21 mouse cellular contexts compared by ENCODE assay signal in the genomic region with DNA sequence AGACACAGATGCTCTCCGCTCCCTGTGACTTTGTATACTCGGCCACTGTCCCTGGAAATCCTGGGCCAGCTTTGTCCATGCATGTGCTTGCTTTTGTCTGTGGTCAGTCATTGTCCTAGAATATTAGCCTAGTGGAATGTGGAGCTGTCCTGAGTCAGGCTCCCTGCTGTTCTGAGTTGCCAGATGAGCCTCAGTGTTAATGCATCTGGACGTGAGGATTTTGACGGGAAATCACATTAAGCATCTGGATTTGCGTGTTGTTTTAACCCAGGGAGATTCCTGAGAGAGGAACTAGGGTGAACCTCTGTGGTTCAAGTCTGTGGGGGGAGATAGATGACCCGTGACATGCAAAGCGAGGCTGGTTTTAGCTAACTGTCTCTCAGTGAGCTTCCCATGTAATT. TPM values are rescaled to one million over a fixed set of nuclear protein-coding genes. Genes with fewer than 3 reads are reported as not detected.
DNase-seq lines count a peak whose midpoint lies in the region; ATAC-seq and TF ChIP-seq lines count a peak whose summit lies in the region.
"Had no signal": no experiment of that assay in that cellular context is flagged by ENCODE, and none has a peak within 500 bp of the region (broad histone marks: within the 10 kb centered on the region; RNA-seq: fewer than 3 reads in every experiment).

No protein-coding gene starts in this region.

- intact Hi-C loops in heart, adult 2 months (cut with DNase I) = no loop called here

- WGBS in midbrain, embryonic 11.5 days = 22% methylated on average over 7 of the region's 7 CpGs
- WGBS in midbrain, embryonic 15.5 days = 22% methylated on average over 7 of the region's 7 CpGs
- 52% methylated on average over 7 of the region's 7 CpGs for WGBS in heart, adult 2 months

- no peaks in the 10 kb centered on the region for H3K9me3 ChIP-seq in midbrain, embryonic 11.5 days (ENCODE audit: control insufficient read depth, low read length)
- H3K9me3 ChIP-seq in midbrain, embryonic 15.5 days = no peaks in the 10 kb centered on the region
- H3K9me3 ChIP-seq: forebrain, embryonic 12.5 days; heart, embryonic 13.5 days; liver, embryonic 15.5 days; megakaryocyte, embryonic 14.5 days had no signal

- no peak for TF ChIP-seq POLR2A in heart, adult 2 months (IDR thresholded peaks at IDR 0.05; ENCODE audit: insufficient read depth, low read depth, low read length)

- H3K4me3 ChIP-seq in midbrain, embryonic 11.5 days (ENCODE audit: low read depth, low read length) = no peak overlapping the region
- H3K4me3 ChIP-seq in midbrain, embryonic 15.5 days = no peak overlapping the region
- H3K4me3 ChIP-seq in heart, adult 2 months = no peak overlapping the region
- H3K4me3 ChIP-seq: forebrain, embryonic 12.5 days; heart, embryonic 13.5 days; liver, embryonic 15.5 days; megakaryocyte, embryonic 14.5 days had no signal

- no peaks in the 10 kb centered on the region for H3K36me3 ChIP-seq in midbrain, embryonic 11.5 days (ENCODE audit: control insufficient read depth, insufficient read depth, low read length)
- no peaks in the 10 kb centered on the region for H3K36me3 ChIP-seq in midbrain, embryonic 15.5 days (replicated peaks)
- H3K36me3 ChIP-seq in splenic B cell, adult 2 months (ENCODE audit: control insufficient read depth, insufficient read depth, low read length, poor library complexity, severe bottlenecking) = no peaks in the 10 kb centered on the region
- peaks cover 3% of the 10 kb centered on the region; the same call in 1 of the 2 replicates for H3K36me3 ChIP-seq in heart, adult 2 months (ENCODE audit: control insufficient read depth, insufficient read depth, low read length)
- H3K36me3 ChIP-seq: forebrain, embryonic 12.5 days; liver, embryonic 15.5 days had no signal

- no peaks in the 10 kb centered on the region for H3K79me2 ChIP-seq in heart, adult 2 months (replicated peaks; ENCODE audit: control insufficient read depth, insufficient read depth, low read length)

- no peak overlapping the region for H3K9ac ChIP-seq in midbrain, embryonic 11.5 days (ENCODE audit: low read length)
- H3K9ac ChIP-seq in midbrain, embryonic 15.5 days = no peak overlapping the region
- no peak overlapping the region for H3K9ac ChIP-seq in heart, adult 2 months (ENCODE audit: low read depth, low read length)
- H3K9ac ChIP-seq: forebrain, embryonic 12.5 days; heart, embryonic 13.5 days; liver, embryonic 15.5 days had no signal

- no peak for TF ChIP-seq EP300 in heart, adult 2 months (IDR thresholded peaks at IDR 0.05; ENCODE audit: insufficient read depth, low read depth, low read length)

- DNase-seq in midbrain, embryonic 11.5 days (ENCODE audit: low spot score, missing footprints) = peak; percentile 86
- DNase-seq in Muller cell, postnatal 12 days (ENCODE audit: inconsistent ontology term) = peak; percentile 70
- peak; percentile 32 for DNase-seq in embryo, embryonic 11 days
- peak; percentile 62 for DNase-seq in splenic B cell, adult 2 months (ENCODE audit: low read depth, low spot score)
- DNase-seq in frontal cortex, postnatal 10 days (ENCODE audit: low spot score in 2 of 2) = no peak
- DNase-seq in heart, adult 2 months = no peak
- DNase-seq: adrenal gland, postnatal 10 days; cerebellum, adult 11-12 months; cerebellum, postnatal 36 days; heart, postnatal 36 days; kidney, adult 11 months; kidney, postnatal 25 days; lung, postnatal 10 days; right cerebral cortex, postnatal 25 days; thymus, adult 18-20 months had no signal

- peaks cover 9% of the 10 kb centered on the region for H3K4me1 ChIP-seq in midbrain, embryonic 11.5 days (ENCODE audit: control insufficient read depth, insufficient read depth, low read length)
- peaks cover 3% of the 10 kb centered on the region; the same call in 1 of the 2 replicates for H3K4me1 ChIP-seq in midbrain, embryonic 15.5 days
- peaks cover 5% of the 10 kb centered on the region for H3K4me1 ChIP-seq in heart, adult 2 months (ENCODE audit: control insufficient read depth, insufficient read depth, low read length)
- H3K4me1 ChIP-seq: liver, embryonic 15.5 days; megakaryocyte, embryonic 14.5 days had no signal

- no peak overlapping the region for H3K4me2 ChIP-seq in midbrain, embryonic 11.5 days
- H3K4me2 ChIP-seq in midbrain, embryonic 15.5 days = no peak overlapping the region
- H3K4me2 ChIP-seq: forebrain, embryonic 12.5 days; heart, embryonic 13.5 days; liver, embryonic 15.5 days had no signal

- H3K27ac ChIP-seq in midbrain, embryonic 11.5 days (ENCODE audit: low read depth, low read length) = no peak overlapping the region
- no peak overlapping the region for H3K27ac ChIP-seq in midbrain, embryonic 15.5 days
- no peak overlapping the region for H3K27ac ChIP-seq in heart, adult 2 months
- H3K27ac ChIP-seq: forebrain, embryonic 12.5 days; heart, embryonic 13.5 days; liver, embryonic 15.5 days had no signal

- H3K27me3 ChIP-seq in midbrain, embryonic 11.5 days (ENCODE audit: control insufficient read depth, insufficient read depth, low read length) = no peaks in the 10 kb centered on the region
- no peaks in the 10 kb centered on the region for H3K27me3 ChIP-seq in midbrain, embryonic 15.5 days (replicated peaks)
- H3K27me3 ChIP-seq in splenic B cell, adult 2 months (ENCODE audit: control insufficient read depth, insufficient read depth, low read length, poor library complexity, severe bottlenecking) = no peaks in the 10 kb centered on the region
- no peaks in the 10 kb centered on the region for H3K27me3 ChIP-seq in heart, adult 2 months (ENCODE audit: control insufficient read depth, insufficient read depth, low read length)
- H3K27me3 ChIP-seq: forebrain, embryonic 12.5 days; heart, embryonic 13.5 days; liver, embryonic 15.5 days had no signal

- ATAC-seq in midbrain, embryonic 11.5 days (ENCODE audit: low FRiP score) = no peak
- no peak for ATAC-seq in midbrain, embryonic 15.5 days (replicated peaks)
- ATAC-seq: hindbrain, embryonic 16.5 days had no signal

- no peak for TF ChIP-seq CTCF in heart, adult 2 months (IDR thresholded peaks at IDR 0.05)

RNA-seq across cellular contexts. Expression of a gene that starts 47.0 kb away (rescaled TPM):
- 42.7 and 44.2 TPM in 2 replicates for polyA plus RNA-seq in midbrain, embryonic 11.5 days (2014; fragmentation: Nextera tagmentation; extraction: Ambion mirVana)
- 38.6 and 42.2 TPM in 2 replicates for polyA plus RNA-seq in midbrain, embryonic 15.5 days (2015; fragmentation: Nextera tagmentation; extraction: Ambion mirVana)
- 10 to 100 TPM; 55.5 to 59.9 TPM for total RNA-seq in heart, adult 2 months (2021)
- 62.5 and 99.5 TPM in 2 replicates for polyA plus RNA-seq in heart, adult 2 months (2012; rRNA removed)

Comparison
In these comparisons a context has a peak if more than half of its experiments do, and no peak if none do; other contexts are left out.
1. DNase-seq: peak in midbrain, embryonic 11.5 days (single experiment), Muller cell, postnatal 12 days (single experiment), embryo, embryonic 11 days (single experiment) and splenic B cell, adult 2 months (single experiment); none in frontal cortex, postnatal 10 days (0 of 2) and heart, adult 2 months (0 of 2).